Mouse (Mus musculus) heart, postnatal 0 days (tissue): ENCODE measurements at regions not wholly inside any gene's neighbourhood (a gene's known extent, or its start where the extent isn't known, plus 50 kb on each side); places are given as distances from the start of the nearest gene placed in this dataset.

Source experiments
- ATAC-seq: fragments of 200-750 bp; cut with Nextera tagmentation; 2 replicates; pipeline ENCODE4 v1.8.0; 2017; ENCODE audit warnings: low read depth, moderate number of reproducible peaks, moderate library complexity; ENCODE audit not compliant: insufficient read depth
- DNase-seq: peaks from one replicate; pipeline ENCODE4 v3.0.0-alpha.2; 2016; ENCODE audit warnings: low spot score
- H3K27ac ChIP-seq: fragments of 300-500 bp; sonication (generic); 2 replicates; pipeline ENCODE4 v1.5.1; 2014; ENCODE audit warnings: low read depth, mild to moderate bottlenecking
- H3K27me3 ChIP-seq: fragments of 300-500 bp; sonication (generic); 2 replicates; pipeline ENCODE4 v1.6.1; 2014; ENCODE audit warnings: low read length, mixed read lengths; ENCODE audit not compliant: control insufficient read depth, insufficient read depth
- H3K36me3 ChIP-seq: fragments of 300-500 bp; sonication (generic); replicated peaks from 2 replicates; pipeline ENCODE4 v1.6.1; 2014; ENCODE audit warnings: low read length, mixed read lengths; ENCODE audit not compliant: control insufficient read depth, insufficient read depth
- H3K4me1 ChIP-seq: fragments of 300-500 bp; sonication (generic); 2 replicates; pipeline ENCODE4 v1.6.1; 2014; ENCODE audit warnings: antibody characterized with exemption; ENCODE audit not compliant: control insufficient read depth, insufficient read depth
- H3K4me2 ChIP-seq: fragments of 300-500 bp; sonication (generic); 2 replicates; pipeline ENCODE4 v1.6.1; 2014; ENCODE audit warnings: low read depth, mild to moderate bottlenecking, low read length, moderate library complexity
- H3K4me3 ChIP-seq: fragments of 300-500 bp; sonication (generic); 2 replicates; pipeline ENCODE4 v1.5.1; 2014; ENCODE audit warnings: low read depth, low read length
- H3K9ac ChIP-seq: fragments of 300-500 bp; sonication (generic); replicated peaks from 2 replicates; pipeline ENCODE4 v1.6.1; 2014; ENCODE audit warnings: low read depth, low read length, mixed read lengths
- H3K9me3 ChIP-seq: fragments of 300-500 bp; sonication (generic); replicated peaks from 2 replicates; pipeline ENCODE4 v1.6.1; 2016; ENCODE audit warnings: low read length; ENCODE audit not compliant: control insufficient read depth
- CTCF ChIP-seq: IDR thresholded peaks from 2 replicates; pipeline ENCODE4 v1.5.1; 2016; ENCODE audit warnings: antibody characterized with exemption, control low read depth, low read depth
- EP300 ChIP-seq: IDR thresholded peaks from 2 replicates; pipeline ENCODE4 v1.6.1; 2016; ENCODE audit warnings: antibody characterized with exemption, low read depth
- WGBS: fragments of 180-500 bp; shearing (Covaris S2); extraction: QIAGEN DNeasy Blood & Tissue Kit; methylation state at CpG from one replicate; pipeline ENCODE4 v1.1.7; 2014; 5-methylcytosine and 5-hydroxymethylcytosine counted together

DNA sequence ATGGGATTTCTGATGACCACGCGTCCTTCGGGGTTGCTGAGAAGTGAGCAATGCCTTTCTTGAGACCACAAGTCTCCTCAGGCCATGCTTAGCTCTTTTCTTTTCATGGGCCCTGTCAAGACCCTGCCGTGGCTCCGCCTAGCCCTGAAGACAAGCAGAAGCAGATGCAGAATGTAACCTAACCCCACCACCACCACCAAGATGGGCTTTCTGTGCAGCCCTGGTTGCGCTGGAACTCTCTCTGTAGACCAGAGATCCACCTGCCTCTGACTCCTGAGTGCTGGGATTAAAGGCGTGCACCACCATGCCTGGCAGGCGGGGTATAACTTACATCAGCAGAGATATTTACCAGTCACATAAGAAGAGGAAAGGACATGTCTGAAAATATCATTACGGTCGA lies 199.4 kb upstream of the Mphosph6 start:
- Histone ChIP-seq H3K9me3 (no peaks in the 10 kb centered on the region; the same call in 1 of the 2 replicates), H3K36me3 (no peaks in the 10 kb centered on the region), H3K4me1 (no peaks in the 10 kb centered on the region), H3K27ac (no peak overlapping the region), H3K27me3 (no peaks in the 10 kb centered on the region), H3K4me2 (no peak overlapping the region), H3K4me3 (no peak overlapping the region), H3K9ac (no peak overlapping the region)
- no peak for TF ChIP-seq EP300
- ATAC-seq (no peak), DNase-seq (no peak)
- WGBS = 84% methylated on average over 10 of the region's 10 CpGs

GRCm38 (mm10) chr8:117991826-117992225 lies 190.1 kb upstream of the Mphosph6 start:
- no peak for ATAC-seq
- H3K4me2 ChIP-seq = no peak overlapping the region
- WGBS = 82% methylated on average over 7 of the region's 7 CpGs

GRCm38 (mm10) chr8:117988781-117989180 lies 187.0 kb upstream of the Mphosph6 start:
- H3K4me1 ChIP-seq = no peaks in the 10 kb centered on the region
- H3K9me3 ChIP-seq = no peaks in the 10 kb centered on the region
- H3K9ac ChIP-seq = no peak overlapping the region
- no peak overlapping the region for H3K4me2 ChIP-seq
- DNase-seq (no peak), ATAC-seq (no peak)
- H3K4me3 ChIP-seq = no peak overlapping the region
- no peaks in the 10 kb centered on the region for H3K27me3 ChIP-seq
- 31% methylated on average over 5 of the region's 5 CpGs for WGBS
- H3K36me3 ChIP-seq = no peaks in the 10 kb centered on the region
- H3K27ac ChIP-seq = no peak overlapping the region
- TF ChIP-seq EP300 = no peak
- no peak for TF ChIP-seq CTCF

More at GRCm38 (mm10) chr8:117991826-117992225, 190.1 kb upstream of the Mphosph6 start:
- Histone ChIP-seq H3K36me3 (no peaks in the 10 kb centered on the region), H3K27me3 (no peaks in the 10 kb centered on the region), H3K9me3 (no peaks in the 10 kb centered on the region; the same call in 1 of the 2 replicates), H3K4me3 (no peak overlapping the region), H3K9ac (no peak overlapping the region), H3K4me1 (no peaks in the 10 kb centered on the region), H3K27ac (no peak overlapping the region)
- DNase-seq = no peak
- TF ChIP-seq EP300 (no peak), CTCF (no peak)

DNA sequence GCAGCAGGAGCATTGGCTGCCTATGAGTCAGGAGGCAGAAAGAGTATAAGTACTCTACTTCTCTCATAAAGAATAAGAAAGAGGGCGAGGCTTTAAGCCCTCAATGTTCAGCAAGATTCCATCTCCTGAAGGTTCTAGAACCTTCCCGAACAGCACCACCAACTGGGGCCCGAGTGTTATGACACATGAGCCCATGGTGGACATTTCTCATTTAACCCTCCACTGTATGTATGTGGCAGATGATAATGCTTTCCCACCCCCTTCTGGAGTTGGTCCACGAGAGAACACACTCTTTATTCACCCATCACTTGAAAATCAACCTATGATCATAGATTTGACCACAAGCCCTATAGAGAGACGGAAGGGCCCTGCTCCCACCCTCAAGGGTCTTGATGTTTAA lies 166.6 kb upstream of the Mphosph6 start:
- TF ChIP-seq CTCF = no peak
- no peak for TF ChIP-seq EP300
- no peaks in the 10 kb centered on the region for H3K9me3 ChIP-seq
- H3K4me1 ChIP-seq = no peaks in the 10 kb centered on the region
- H3K4me2 ChIP-seq = no peak overlapping the region
- no peak overlapping the region for H3K4me3 ChIP-seq
- no peaks in the 10 kb centered on the region for H3K36me3 ChIP-seq
- WGBS = 81% methylated on average over 5 of the region's 5 CpGs
- H3K27me3 ChIP-seq = no peaks in the 10 kb centered on the region
- no peak for ATAC-seq
- DNase-seq = no peak
- no peak overlapping the region for H3K27ac ChIP-seq
- H3K9ac ChIP-seq = no peak overlapping the region

GRCm38 (mm10) chr8:117966556-117966955 lies 164.8 kb upstream of the Mphosph6 start:
- H3K4me3 ChIP-seq = no peak overlapping the region

DNA sequence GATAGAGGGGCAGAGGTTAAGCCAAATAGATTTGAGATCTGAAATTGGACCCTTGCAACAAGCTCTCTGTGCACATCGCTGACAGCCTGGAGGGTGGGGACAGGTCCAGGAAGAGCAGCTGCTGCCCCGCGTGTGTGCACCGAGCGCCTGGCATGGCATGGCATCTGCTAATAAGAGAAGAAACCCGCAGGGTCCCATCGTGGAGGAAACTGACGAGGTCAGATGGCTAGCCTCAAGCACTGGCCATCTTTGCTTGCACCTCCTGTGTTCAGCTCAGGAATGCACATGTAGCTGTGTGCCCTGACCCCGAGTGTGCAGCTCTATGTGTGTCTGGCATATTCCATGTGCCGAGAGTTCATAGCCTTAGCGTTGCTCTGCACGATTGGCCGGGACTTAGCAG lies 161.7 kb upstream of the Mphosph6 start:
- no peak for TF ChIP-seq CTCF
- TF ChIP-seq EP300 = no peak
- Histone ChIP-seq H3K9me3 (no peaks in the 10 kb centered on the region), H3K9ac (no peak overlapping the region), H3K4me3 (no peak overlapping the region), H3K4me1 (no peaks in the 10 kb centered on the region), H3K36me3 (no peaks in the 10 kb centered on the region), H3K4me2 (no peak overlapping the region), H3K27me3 (no peaks in the 10 kb centered on the region), H3K27ac (no peak overlapping the region)
- 84% methylated on average over 13 of the region's 13 CpGs for WGBS
- ATAC-seq (no peak), DNase-seq (no peak)

More at GRCm38 (mm10) chr8:117966556-117966955, 164.8 kb upstream of the Mphosph6 start:
- Histone ChIP-seq H3K27me3 (no peaks in the 10 kb centered on the region), H3K27ac (no peak overlapping the region), H3K9me3 (no peaks in the 10 kb centered on the region), H3K4me1 (no peaks in the 10 kb centered on the region), H3K36me3 (no peaks in the 10 kb centered on the region), H3K4me2 (no peak overlapping the region), H3K9ac (no peak overlapping the region)
- WGBS = 70% methylated on average over 5 of the region's 5 CpGs
- TF ChIP-seq EP300 (no peak), CTCF (no peak)
- DNase-seq (no peak), ATAC-seq (no peak)
